Mouse (Mus musculus) MN1 (cell line): ENCODE data around the gene Fam83e.
A peak's percentile ranks its signal among the peaks of the same experiment; 100 is the strongest.

Experiments
- DNase-seq: peaks from one replicate; pipeline ENCODE4 v3.0.0-alpha.2; 2016; ENCODE audit warnings: low spot score

Fam83e gene

DNA sequence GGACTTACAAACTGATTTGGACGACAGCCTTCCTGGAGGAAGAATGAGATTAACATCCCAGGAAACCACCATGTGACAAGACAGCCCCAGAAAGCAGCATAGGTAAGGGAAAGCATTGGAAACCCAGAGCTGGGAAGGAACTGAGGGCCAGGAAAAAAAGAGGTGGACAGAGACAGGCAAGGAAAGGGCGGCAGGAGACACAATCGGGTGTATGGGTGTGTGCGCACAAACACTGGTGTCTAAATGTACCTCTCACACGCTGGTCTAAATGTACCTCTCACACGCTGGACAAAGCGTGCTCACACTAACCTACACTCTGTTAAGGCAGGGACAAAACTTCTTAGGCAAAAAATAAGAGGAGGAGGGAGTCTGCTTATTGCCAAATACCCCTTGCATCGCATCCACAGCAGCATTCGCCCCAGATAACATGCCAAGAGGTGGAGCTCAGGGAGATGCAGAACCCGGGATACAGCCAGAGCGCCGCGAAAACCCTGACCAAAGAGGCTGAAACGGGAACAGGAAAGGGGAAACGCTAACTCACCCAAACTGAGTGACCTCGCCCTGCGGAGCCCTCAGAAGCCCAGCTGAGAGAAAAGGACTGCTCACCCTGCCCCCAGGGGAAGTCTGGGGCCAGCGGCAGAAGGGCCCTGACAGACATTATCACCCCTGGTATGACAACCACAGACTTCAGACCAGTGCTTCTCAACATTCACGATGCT, 5.1 kb upstream of the Fam83e start:
- no peak for DNase-seq

DNA sequence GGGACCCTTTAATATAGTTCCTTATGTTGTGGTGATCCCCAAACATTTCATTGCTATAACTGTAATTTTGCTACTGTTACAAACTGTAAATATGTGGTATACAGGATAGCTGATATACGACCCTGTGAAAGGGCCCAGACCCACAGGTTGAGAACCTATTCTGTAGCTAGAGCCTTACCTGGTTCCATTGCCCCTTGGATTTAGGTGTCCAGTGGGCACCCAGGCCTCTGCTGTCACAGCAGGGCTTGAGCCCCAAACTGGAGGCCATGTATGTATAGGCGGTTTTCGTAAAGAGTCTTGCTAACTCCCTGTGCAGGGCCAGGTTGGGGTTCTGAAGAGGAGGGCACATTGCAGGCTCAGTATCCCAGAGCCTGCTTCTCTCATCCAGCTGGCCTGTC, 4.6 kb upstream of the Fam83e start:
- DNase-seq: no peak

GRCm38 (mm10) chr7:45716952-45717917, 3.8 kb upstream of the Fam83e start:
- no peak for DNase-seq

- peak; percentile 97 for DNase-seq
These were observed 3.1 kb upstream of the Fam83e start, which contains the start of gene Sphk2 for GRCm38 (mm10) chr7:45717918-45718297. TSS of gene Sphk2 (minus strand) at chr7:45718002.

DNA sequence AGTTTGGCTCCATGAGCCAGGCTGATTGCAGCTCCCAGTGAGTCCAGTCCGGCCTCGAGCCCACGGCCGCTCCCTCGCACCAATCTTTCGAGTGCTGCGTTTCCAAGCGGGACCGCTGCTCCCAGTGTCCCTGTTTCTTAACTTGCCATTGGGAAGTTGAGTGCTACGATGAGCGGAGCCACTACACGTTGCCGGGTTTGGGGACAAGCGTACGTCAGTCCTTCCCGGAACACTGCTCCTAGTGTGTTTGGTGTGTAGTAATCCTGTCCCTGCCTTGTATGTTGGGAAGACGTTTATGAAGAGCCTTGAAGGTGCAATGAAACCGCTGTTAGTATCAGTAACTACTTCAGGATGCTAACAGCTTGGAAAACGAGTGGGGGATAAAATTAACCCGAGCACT, 2.7 kb upstream of the Fam83e start:
- peak; percentile 43 for DNase-seq

GRCm38 (mm10) chr7:45719180-45719579, 1.8 kb upstream of the Fam83e start:
- no peak for DNase-seq

- DNase-seq: no peak
These were observed 1.1 kb upstream of the Fam83e start for GRCm38 (mm10) chr7:45719738-45720412.

GRCm38 (mm10) chr7:45721234-45721571, 191 bp downstream of the Fam83e start:
- no peak for DNase-seq

GRCm38 (mm10) chr7:45721642-45722347, 783 bp downstream of the Fam83e start:
- no peak for DNase-seq

- DNase-seq: no peak
These were observed 1.3 kb downstream of the Fam83e start for GRCm38 (mm10) chr7:45722348-45722713.

DNA sequence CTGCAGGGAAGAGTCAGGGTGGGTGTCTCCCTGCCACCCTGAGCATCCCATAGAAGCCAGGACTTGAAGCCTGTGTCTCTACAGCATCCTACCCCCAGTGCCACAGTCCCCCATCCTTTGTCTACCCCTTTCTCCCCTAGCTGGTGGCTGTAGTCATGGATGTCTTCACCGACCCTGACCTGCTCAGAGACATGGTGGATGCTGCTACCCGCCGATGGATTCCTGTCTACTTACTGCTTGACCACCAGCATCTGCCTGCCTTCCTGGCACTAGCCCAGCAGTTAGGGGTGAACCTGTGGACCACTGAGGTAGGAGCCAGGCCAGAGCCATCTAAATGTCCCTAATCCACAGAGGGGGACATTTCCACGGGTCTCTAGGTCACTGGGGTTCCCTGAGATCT, 2.3 kb downstream of the Fam83e start:
- no peak for DNase-seq

DNA sequence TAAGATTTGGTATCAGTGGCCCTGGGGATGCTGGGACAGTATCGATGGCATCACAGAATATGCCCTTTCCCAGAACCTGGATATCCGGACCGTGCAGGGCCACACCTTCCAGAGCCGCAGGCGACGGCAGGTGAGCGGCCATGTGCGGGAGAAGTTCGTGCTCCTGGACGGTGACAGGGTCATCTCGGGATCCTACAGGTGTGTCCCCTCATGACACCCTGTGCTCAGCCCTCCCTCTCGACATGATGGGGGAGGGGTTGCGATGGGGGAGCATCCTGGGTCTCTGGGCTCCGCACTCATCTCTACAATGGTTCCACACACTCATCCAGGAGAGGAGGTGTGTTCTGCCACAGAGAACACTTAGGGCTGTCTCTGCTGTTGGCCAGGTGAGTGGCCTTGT, 2.8 kb downstream of the Fam83e start:
- no peak for DNase-seq

DNA sequence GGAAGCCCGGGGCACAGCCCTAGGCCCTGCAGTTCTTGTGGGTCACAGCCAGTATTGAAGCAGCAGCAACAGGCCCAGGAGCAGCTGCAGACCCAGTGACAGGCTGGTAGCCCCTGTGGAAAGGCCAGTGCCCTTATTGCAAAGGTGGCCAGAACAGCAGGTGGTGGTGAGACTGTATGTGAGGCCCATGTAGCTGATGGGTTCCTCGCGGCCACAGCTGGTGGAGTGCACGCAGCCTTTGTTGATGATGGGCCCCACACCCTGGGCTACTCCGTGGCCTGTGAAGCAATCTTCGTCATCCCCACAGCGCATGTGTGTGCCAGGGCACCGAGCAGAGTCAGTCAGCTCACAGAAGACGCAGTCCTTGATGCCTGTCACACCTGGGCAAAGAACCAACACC, 4.1 kb downstream of the Fam83e start:
- no peak for DNase-seq

- no peak for DNase-seq
These were observed 4.7 kb downstream of the Fam83e start, which contains the start of gene Spaca4 for GRCm38 (mm10) chr7:45725713-45726112. TSS of gene Spaca4 (minus strand) at chr7:45725813.

DNA sequence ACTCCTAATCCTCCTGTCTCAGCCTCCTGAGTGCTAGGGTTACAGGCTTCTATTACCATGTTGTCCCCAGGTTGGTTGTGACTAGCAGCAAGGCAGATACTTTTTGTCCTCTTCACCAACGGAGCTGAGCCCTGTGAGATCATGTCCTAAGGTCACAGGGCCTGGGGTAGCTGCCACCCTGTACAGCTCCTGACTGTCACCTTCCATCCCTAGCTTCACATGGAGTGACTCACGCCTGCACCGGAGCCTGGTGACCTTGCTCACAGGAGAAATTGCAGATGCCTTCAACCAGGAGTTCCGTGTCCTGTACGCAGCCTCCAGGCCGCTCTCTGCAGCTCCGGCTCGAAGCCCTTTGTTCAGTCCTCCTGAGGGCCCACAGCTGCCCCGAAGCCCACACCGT, 5.4 kb downstream of the Fam83e start:
- DNase-seq: no peak

GRCm38 (mm10) chr7:45727625-45728024, 6.6 kb downstream of the Fam83e start:
- DNase-seq: no peak

- no peak for DNase-seq
These were observed 9.9 kb downstream of the Fam83e start for GRCm38 (mm10) chr7:45730727-45731431.

- no peak for DNase-seq
These were observed 12.5 kb downstream of the Fam83e start for GRCm38 (mm10) chr7:45733477-45733876.

GRCm38 (mm10) chr7:45739162-45739763, 18.3 kb downstream of the Fam83e start:
- peak; percentile 86 for DNase-seq

DNA sequence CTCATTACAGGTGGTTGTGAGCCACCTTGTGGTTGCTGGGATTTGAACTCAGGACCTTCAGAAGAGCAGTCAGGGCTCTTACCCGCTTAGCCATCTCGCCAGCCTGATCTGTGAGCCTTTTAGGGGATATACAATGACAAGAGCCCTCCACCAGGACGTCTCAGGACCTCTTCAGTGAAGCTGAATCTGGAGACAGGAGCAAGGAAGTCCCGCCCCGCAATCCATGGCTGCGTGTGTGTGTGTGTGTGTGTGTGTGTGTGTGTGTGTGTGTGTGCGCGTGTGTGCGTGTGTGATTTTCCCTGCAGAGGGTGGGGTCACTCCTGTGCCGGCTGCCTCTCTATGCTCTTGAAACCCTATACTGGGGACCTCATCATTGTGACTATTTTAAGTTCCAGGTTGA, 18.8 kb downstream of the Fam83e start:
- DNase-seq: no peak

DNA sequence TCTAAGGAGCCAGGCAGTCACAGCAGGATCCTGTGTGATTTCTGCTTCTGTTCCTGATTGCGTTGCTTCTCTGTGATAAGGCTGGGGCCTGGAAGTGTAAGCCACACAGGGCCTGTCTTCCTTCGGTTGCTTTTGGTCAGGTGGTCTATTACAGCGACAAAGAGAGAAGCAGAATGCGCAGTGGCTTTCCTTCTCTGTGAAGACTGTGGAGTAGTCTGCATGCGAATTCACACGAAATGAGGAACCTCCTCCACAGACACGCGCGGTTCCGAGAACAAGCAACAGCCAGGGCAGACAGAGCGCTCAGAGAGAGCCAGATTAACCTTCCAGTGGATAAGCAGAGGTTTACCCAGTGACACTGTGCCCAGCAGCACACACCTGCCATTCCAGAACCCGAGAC, 20.3 kb downstream of the Fam83e start:
- no peak for DNase-seq
